ENCODE assay signal across 18 mouse cellular contexts in genomic region chr2:178854012-178854411, GRCm38 (mm10).
"Had no signal": no experiment of that assay in that cellular context is flagged by ENCODE, and none has a peak within 500 bp of the region (broad histone marks: within the 10 kb centered on the region; RNA-seq: fewer than 3 reads in every experiment).

No protein-coding gene starts in this region.

- H3K9ac ChIP-seq: liver, postnatal 0 days; lung, embryonic 15.5 days; midbrain, embryonic 13.5 days; midbrain, embryonic 15.5 days; neural tube, embryonic 12.5 days; stomach, embryonic 15.5 days had no signal

- DNase-seq: liver, postnatal 0 days; lung, adult 2 months; lung, postnatal 14 days; lung, postnatal 36 days; right cerebral cortex, postnatal 14 days; thymus, adult 2 months; thymus, postnatal 25 days; thymus, postnatal 4 days had no signal

- H3K4me2 ChIP-seq: lung, embryonic 15.5 days; midbrain, embryonic 11.5 days; midbrain, embryonic 13.5 days; midbrain, embryonic 15.5 days; neural tube, embryonic 12.5 days; stomach, embryonic 15.5 days had no signal

- H3K27ac ChIP-seq: lung, embryonic 15.5 days; macrophage; midbrain, embryonic 13.5 days; midbrain, embryonic 15.5 days; neural tube, embryonic 12.5 days; stomach, embryonic 15.5 days; stomach, postnatal 0 days had no signal

- H3K4me1 ChIP-seq: lung, embryonic 15.5 days; megakaryocyte, embryonic 14.5 days; stomach, embryonic 15.5 days had no signal

- H3K9me3 ChIP-seq: lung, embryonic 15.5 days; midbrain, embryonic 13.5 days; midbrain, embryonic 15.5 days; neural tube, embryonic 12.5 days; stomach, embryonic 15.5 days had no signal

- H3K4me3 ChIP-seq: lung, embryonic 15.5 days; megakaryocyte, embryonic 14.5 days; midbrain, embryonic 13.5 days; midbrain, embryonic 15.5 days; neural tube, embryonic 12.5 days; stomach, embryonic 15.5 days had no signal

- ATAC-seq: liver, postnatal 0 days; lung, postnatal 0 days; midbrain, embryonic 13.5 days; midbrain, embryonic 15.5 days had no signal

- H3K27me3 ChIP-seq: lung, embryonic 15.5 days; megakaryocyte, embryonic 14.5 days; midbrain, embryonic 13.5 days; midbrain, embryonic 15.5 days; neural tube, embryonic 12.5 days; stomach, embryonic 15.5 days had no signal

- H3K36me3 ChIP-seq: lung, embryonic 15.5 days; midbrain, embryonic 13.5 days; midbrain, embryonic 15.5 days; neural tube, embryonic 12.5 days; stomach, embryonic 15.5 days had no signal
